In genomic region chr2:166620529-166621466, GRCm38 (mm10) we compare ENCODE assay signal across 9 mouse cellular contexts.
A peak's percentile ranks its signal among the peaks of the same experiment; 100 is the strongest.
DNase-seq lines count a peak whose midpoint lies in the region; ATAC-seq and TF ChIP-seq lines count a peak whose summit lies in the region.
"Had no signal": no experiment of that assay in that cellular context is flagged by ENCODE, and none has a peak within 500 bp of the region (broad histone marks: within the 10 kb centered on the region; RNA-seq: fewer than 3 reads in every experiment).

No protein-coding gene starts in this region.

- no peak for TF ChIP-seq EP300 in liver, postnatal 0 days (IDR thresholded peaks at IDR 0.05; ENCODE audit: low read depth)

- peak overlapping the region; percentile 57 for H3K27ac ChIP-seq in liver, postnatal 0 days (ENCODE audit: low read depth)
- H3K27ac ChIP-seq: embryonic facial prominence, embryonic 12.5 days; liver, embryonic 14.5 days had no signal

- H3K36me3 ChIP-seq in liver, postnatal 0 days (replicated peaks; ENCODE audit: insufficient read depth, low read length): peaks cover 6% of the 10 kb centered on the region; the same call in 1 of the 2 replicates

- H3K4me2 ChIP-seq in liver, postnatal 0 days (ENCODE audit: low read depth, low read length): no peak overlapping the region
- H3K4me2 ChIP-seq: embryonic facial prominence, embryonic 12.5 days had no signal

- H3K4me1 ChIP-seq in liver, postnatal 0 days (ENCODE audit: insufficient read depth): peaks cover 18% of the 10 kb centered on the region

- H3K4me3 ChIP-seq in liver, postnatal 0 days (ENCODE audit: low read depth, low read length): no peak overlapping the region
- H3K4me3 ChIP-seq: embryonic facial prominence, embryonic 12.5 days had no signal

- 49% methylated on average over 20 of the region's 20 CpGs for WGBS in liver, postnatal 0 days (ENCODE audit: insufficient replicate concordance)

- peak; percentile 48 for DNase-seq in ZHBTc4 (ENCODE audit: low read depth, low spot score)
- peak; percentile 44 for DNase-seq in liver, postnatal 0 days
- peak; percentile 38 for DNase-seq in spleen, adult 12 weeks (ENCODE audit: low spot score)
- DNase-seq in kidney, postnatal 10 days: no peak
- no peak for DNase-seq in right cerebral cortex, postnatal 25 days
- no peak for DNase-seq in testis, postnatal 10 days (ENCODE audit: low spot score)

- H3K9ac ChIP-seq in liver, postnatal 0 days (replicated peaks): no peak overlapping the region
- H3K9ac ChIP-seq: embryonic facial prominence, embryonic 12.5 days; liver, embryonic 14.5 days had no signal

- peak; percentile 80 for ATAC-seq in CD4-positive, CD25-positive, alpha-beta regulatory T cell, adult 4 months
- ATAC-seq in liver, postnatal 0 days: no peak; the same call in 1 of the 2 replicates

- no peak for TF ChIP-seq CTCF in liver, postnatal 0 days (IDR thresholded peaks at IDR 0.05; ENCODE audit: low read depth)

- no peaks in the 10 kb centered on the region for H3K9me3 ChIP-seq in liver, postnatal 0 days (ENCODE audit: low read length)
- H3K9me3 ChIP-seq: embryonic facial prominence, embryonic 12.5 days had no signal

- H3K27me3 ChIP-seq in liver, postnatal 0 days (ENCODE audit: insufficient read depth, low read length): no peaks in the 10 kb centered on the region
- H3K27me3 ChIP-seq: embryonic facial prominence, embryonic 12.5 days had no signal

Comparison
In these comparisons a context has a peak if more than half of its experiments do, and no peak if none do; other contexts are left out.
1. DNase-seq: peak in ZHBTc4 (single experiment), liver, postnatal 0 days (single experiment) and spleen, adult 12 weeks (single experiment); none in kidney, postnatal 10 days (single experiment), right cerebral cortex, postnatal 25 days (single experiment) and testis, postnatal 10 days (single experiment).